Mouse (Mus musculus): ENCODE measurements around the gene Cd68.
"Not testable (repeated sequence)": the region's sequence is repeated elsewhere in the genome, so short reads cannot be mapped to it uniquely, and the experiment has no call there.

Gene Cd68

GRCm38 (mm10) chr11:69632284-69633089 is 33.5 kb downstream of the Cd68 start, which contains the start of gene Fxr2:
Gene Fxr2 (plus strand): TSS chr11:69632990.
- DNase-seq (ENCODE audit: extremely low read depth, insufficient read length, low spot score), result peak; percentile 99

- no peak for DNase-seq (ENCODE audit: extremely low read depth, insufficient read length, low spot score)
These were observed 36.2 kb downstream of the Cd68 start for GRCm38 (mm10) chr11:69629802-69630201.

GRCm38 (mm10) chr11:69628286-69628685 is 37.7 kb downstream of the Cd68 start:
- peak; percentile 74 for DNase-seq (ENCODE audit: extremely low read depth, insufficient read length, low spot score)

- not testable (repeated sequence) for DNase-seq (ENCODE audit: extremely low read depth, insufficient read length, low spot score)
These were observed 41.6 kb downstream of the Cd68 start for GRCm38 (mm10) chr11:69624339-69624738.

GRCm38 (mm10) chr11:69623006-69623405 is 42.9 kb downstream of the Cd68 start:
- DNase-seq (ENCODE audit: extremely low read depth, insufficient read length, low spot score), result no peak

GRCm38 (mm10) chr11:69622406-69622805 is 43.5 kb downstream of the Cd68 start:
- no peak for DNase-seq (ENCODE audit: extremely low read depth, insufficient read length, low spot score)

GRCm38 (mm10) chr11:69621571-69622268 is 44.2 kb downstream of the Cd68 start, which contains the start of gene Sat2:
Gene Sat2 (plus strand): TSS chr11:69622024.
- DNase-seq (ENCODE audit: extremely low read depth, insufficient read length, low spot score), result peak; percentile 80

GRCm38 (mm10) chr11:69620394-69621081 is 45.4 kb downstream of the Cd68 start:
- no peak for DNase-seq (ENCODE audit: extremely low read depth, insufficient read length, low spot score)

GRCm38 (mm10) chr11:69617805-69618204 is 48.1 kb downstream of the Cd68 start, which contains the start of gene Shbg:
Gene Shbg (minus strand): TSS chr11:69617905.
- DNase-seq (ENCODE audit: extremely low read depth, insufficient read length, low spot score), result no peak

- no peak for DNase-seq (ENCODE audit: extremely low read depth, insufficient read length, low spot score)
These were observed 49.2 kb downstream of the Cd68 start for GRCm38 (mm10) chr11:69616781-69617180.

- DNase-seq (ENCODE audit: extremely low read depth, insufficient read length, low spot score), result not testable (repeated sequence)
These were observed 51.7 kb downstream of the Cd68 start for GRCm38 (mm10) chr11:69614257-69614588.

Measured in 3134 (cell line).